Mouse (Mus musculus): ENCODE data around the gene Smim5.

Smim5 gene

GRCm38 (mm10) chr11:115894755-115895520 lies 4.8 kb upstream of the Smim5 start:
- DNase-seq (ENCODE audit: low spot score in 2 of 2): no peak

GRCm38 (mm10) chr11:115898446-115898845 lies 1.3 kb upstream of the Smim5 start:
- no peak for DNase-seq (ENCODE audit: low spot score in 2 of 2)

- peak; percentile 84 to 95 for DNase-seq (ENCODE audit: low spot score in 2 of 2)
Observed at GRCm38 (mm10) chr11:115898886-115899285, 880 bp upstream of the Smim5 start.

GRCm38 (mm10) chr11:115900561-115901337 lies 983 bp downstream of the Smim5 start:
- peak in 1 of 2 experiments; percentile 40 for DNase-seq (ENCODE audit: low spot score in 2 of 2)

- DNase-seq (ENCODE audit: low spot score in 2 of 2): peak; percentile 68 to 81
Observed at GRCm38 (mm10) chr11:115901338-115902161, 1.8 kb downstream of the Smim5 start.

- DNase-seq (ENCODE audit: low spot score in 2 of 2): no peak
Observed at GRCm38 (mm10) chr11:115902177-115902576, 2.4 kb downstream of the Smim5 start.

- DNase-seq (ENCODE audit: low spot score in 2 of 2): peak; percentile 76 to 87
Observed at GRCm38 (mm10) chr11:115902831-115903230, 3.1 kb downstream of the Smim5 start.

- peak; percentile 84 to 85 for DNase-seq (ENCODE audit: low spot score in 2 of 2)
Observed at GRCm38 (mm10) chr11:115903384-115904230, 3.8 kb downstream of the Smim5 start.

- peak in 1 of 2 experiments; percentile 61 for DNase-seq (ENCODE audit: low spot score in 2 of 2)
Observed at GRCm38 (mm10) chr11:115904231-115904955, 4.6 kb downstream of the Smim5 start.

GRCm38 (mm10) chr11:115904956-115905790 lies 5.4 kb downstream of the Smim5 start:
- DNase-seq (ENCODE audit: low spot score in 2 of 2): peak in 1 of 2 experiments; percentile 69

GRCm38 (mm10) chr11:115906116-115906515 lies 6.3 kb downstream of the Smim5 start:
- no peak for DNase-seq (ENCODE audit: low spot score in 2 of 2)

GRCm38 (mm10) chr11:115906521-115906920 lies 6.8 kb downstream of the Smim5 start:
- no peak for DNase-seq (ENCODE audit: low spot score in 2 of 2)

- DNase-seq (ENCODE audit: low spot score in 2 of 2): peak; percentile 67 to 79
Observed at GRCm38 (mm10) chr11:115911134-115911561, 11.4 kb downstream of the Smim5 start.

GRCm38 (mm10) chr11:115911632-115912376 lies 12.0 kb downstream of the Smim5 start, which contains the start of gene Smim6:
TSS of gene Smim6 (plus strand) at chr11:115912017.
- DNase-seq (ENCODE audit: low spot score in 2 of 2): no peak

GRCm38 (mm10) chr11:115916579-115916978 lies 16.8 kb downstream of the Smim5 start:
- no peak for DNase-seq (ENCODE audit: low spot score in 2 of 2)

GRCm38 (mm10) chr11:115918637-115919036 lies 18.9 kb downstream of the Smim5 start:
- DNase-seq (ENCODE audit: low spot score in 2 of 2): no peak

GRCm38 (mm10) chr11:115919073-115919472 lies 19.3 kb downstream of the Smim5 start:
- DNase-seq (ENCODE audit: low spot score in 2 of 2): no peak

GRCm38 (mm10) chr11:115920110-115920818 lies 20.5 kb downstream of the Smim5 start:
- DNase-seq (ENCODE audit: low spot score in 2 of 2): peak; percentile 73 to 84
